Mouse (Mus musculus): ENCODE data around the gene Spr. TPM values are rescaled to one million over a fixed set of nuclear protein-coding genes. Genes with fewer than 3 reads are reported as not detected.

Spr gene
- total RNA-seq, 2 experiments from 2014 or later, result 44.5 to 48.2 TPM

DNA sequence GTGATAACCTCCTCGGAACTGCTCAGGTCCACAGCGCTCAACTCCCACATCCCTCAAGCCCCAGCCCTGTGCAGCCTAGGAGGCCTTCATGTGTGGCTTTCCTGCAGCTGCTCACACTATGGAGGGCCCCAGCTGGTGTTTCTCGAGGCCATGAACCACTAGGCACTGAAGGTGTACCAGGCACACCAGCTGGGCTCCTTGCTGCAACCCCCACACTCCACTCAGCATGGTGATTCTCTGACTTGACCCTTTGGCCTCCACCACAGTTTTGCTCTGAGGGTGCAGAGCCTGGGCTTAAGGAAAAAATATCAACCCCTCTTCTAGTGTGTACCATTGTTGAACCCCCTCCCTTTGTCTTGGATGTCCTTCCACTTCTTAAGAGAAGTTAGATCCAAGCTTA is 34.2 kb downstream of the Spr start:
- TF ChIP-seq CTCF (conservative IDR thresholded peaks at IDR 0.05), result no peak
- Histone ChIP-seq H3K4me3 (no peak overlapping the region), H3K27ac (no peak overlapping the region)
- no peak for DNase-seq (ENCODE audit: low spot score in 2 of 2)

DNA sequence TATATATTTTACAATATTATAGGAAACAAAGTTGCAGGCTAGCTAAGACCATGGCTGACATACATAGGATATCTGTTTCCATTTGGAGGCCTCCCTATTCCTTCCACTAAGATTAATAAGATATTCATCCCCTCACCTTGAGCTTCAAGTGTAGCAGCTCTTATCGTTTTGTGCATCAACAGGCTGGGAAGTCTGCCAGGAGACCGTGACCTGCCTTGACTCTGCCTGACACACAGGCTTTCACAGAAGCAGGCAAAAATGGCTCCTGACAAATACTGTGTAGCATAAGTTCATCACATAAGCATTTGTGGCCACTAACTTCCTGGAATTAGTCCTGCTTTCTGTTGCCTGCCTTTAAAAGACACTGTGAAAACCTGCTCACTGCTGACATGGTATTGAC is 41.1 kb downstream of the Spr start:
- Histone ChIP-seq H3K4me3 (no peak overlapping the region), H3K27ac (no peak overlapping the region)
- TF ChIP-seq CTCF (conservative IDR thresholded peaks at IDR 0.05), result no peak
- no peak for DNase-seq (ENCODE audit: low spot score in 2 of 2)

DNA sequence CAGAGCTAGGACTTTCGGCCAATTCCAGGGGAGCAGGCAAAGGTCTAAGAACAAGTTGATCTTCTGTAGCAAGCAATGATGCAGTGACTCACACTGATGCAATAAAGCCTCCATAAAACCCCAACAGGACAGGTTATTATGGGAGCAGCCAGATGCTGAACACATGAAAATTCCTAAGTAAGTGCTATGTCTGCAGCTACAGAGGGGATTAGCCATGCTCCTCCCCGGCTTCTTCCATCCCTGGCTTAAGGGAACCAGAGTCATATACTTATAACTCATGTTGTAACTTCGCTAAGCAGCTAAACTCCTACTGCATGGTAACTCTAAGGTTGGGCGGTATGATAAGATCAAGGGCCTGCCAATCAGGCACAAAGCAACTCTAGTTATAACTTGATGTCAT is 50.1 kb downstream of the Spr start:
- Histone ChIP-seq H3K4me3 (no peak overlapping the region), H3K27ac (no peak overlapping the region)
- TF ChIP-seq CTCF (conservative IDR thresholded peaks at IDR 0.05), result no peak
- no peak for DNase-seq (ENCODE audit: low spot score in 2 of 2)

DNA sequence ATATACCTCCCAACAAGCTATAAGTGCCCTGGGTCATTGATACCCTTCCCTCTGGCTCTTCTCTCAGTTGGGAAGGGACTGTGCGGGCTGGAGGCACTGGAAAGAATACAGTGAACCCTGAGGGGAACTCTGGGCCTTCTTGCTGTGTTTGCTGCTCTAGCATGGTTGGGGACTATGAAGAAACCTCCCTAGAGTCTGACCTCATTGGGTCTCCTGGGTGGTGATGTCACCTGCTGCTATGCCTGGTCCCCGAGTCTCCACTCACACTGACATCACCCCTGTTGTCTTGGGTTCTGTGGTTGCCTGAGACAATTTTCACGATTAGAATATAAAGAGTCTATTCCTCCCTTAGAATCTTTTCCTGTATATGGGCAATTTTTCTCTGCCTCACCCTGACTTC is 50.9 kb downstream of the Spr start:
- TF ChIP-seq CTCF (conservative IDR thresholded peaks at IDR 0.05), result no peak
- DNase-seq (ENCODE audit: low spot score in 2 of 2), result no peak
- Histone ChIP-seq H3K27ac (no peak overlapping the region), H3K4me3 (no peak overlapping the region)

Other genes starting within 250 kb of the Spr start
- 100 to 1,000 TPM; 130 to 134 TPM for gene Exoc6b, start 68.3 kb downstream of the Spr start, total RNA-seq (2021)
- gene Emx1, start 49.7 kb upstream of the Spr start, total RNA-seq (2021), result 10 to 100 TPM; 15.9 to 20.2 TPM
- 100 to 1,000 TPM; 167 to 175 TPM for gene Sfxn5, start 195.7 kb upstream of the Spr start, total RNA-seq (2021)
- gene Rab11fip5, start 236.9 kb upstream of the Spr start, total RNA-seq (2021), result 10 to 100 TPM; 55.1 to 58.2 TPM